Mouse (Mus musculus) retina, postnatal 1 day (tissue): ENCODE results near the gene Olfr157.

Experiments used
- DNase-seq: peaks from one replicate; pipeline ENCODE4 v3.0.0-alpha.2; 2012

Olfr157 gene

GRCm38 (mm10) chr4:43840101-43840500 is at the start of gene Olfr157:
Olfr157 (minus strand) TSS chr4:43840201.
- no peak for DNase-seq

- peak; percentile 82 for DNase-seq
Measured at GRCm38 (mm10) chr4:43884196-43884595, 44.2 kb upstream of the Olfr157 start.

- DNase-seq, result no peak
Measured at GRCm38 (mm10) chr4:43879566-43879965, 39.6 kb upstream of the Olfr157 start.

- peak; percentile 47 for DNase-seq
Measured at GRCm38 (mm10) chr4:43878121-43878776, 38.2 kb upstream of the Olfr157 start.

GRCm38 (mm10) chr4:43877230-43877629 is 37.2 kb upstream of the Olfr157 start:
- DNase-seq, result no peak

GRCm38 (mm10) chr4:43875919-43876411 is 36.0 kb upstream of the Olfr157 start:
- no peak for DNase-seq

- peak; percentile 94 for DNase-seq
Measured at GRCm38 (mm10) chr4:43875160-43875918, 35.3 kb upstream of the Olfr157 start, which contains the start of gene Reck. Reck (plus strand) TSS chr4:43875530.

- DNase-seq, result peak; percentile 44
Measured at GRCm38 (mm10) chr4:43874501-43874900, 34.5 kb upstream of the Olfr157 start.

GRCm38 (mm10) chr4:43869821-43870220 is 29.8 kb upstream of the Olfr157 start:
- no peak for DNase-seq

- no peak for DNase-seq
Measured at GRCm38 (mm10) chr4:43863298-43863697, 23.3 kb upstream of the Olfr157 start.

- DNase-seq, result peak; percentile 78
Measured at GRCm38 (mm10) chr4:43860744-43861519, 20.9 kb upstream of the Olfr157 start.

GRCm38 (mm10) chr4:43859886-43860285 is 19.9 kb upstream of the Olfr157 start:
- no peak for DNase-seq

GRCm38 (mm10) chr4:43854101-43854500 is 14.1 kb upstream of the Olfr157 start:
- DNase-seq, result no peak

- no peak for DNase-seq
Measured at GRCm38 (mm10) chr4:43851265-43851664, 11.3 kb upstream of the Olfr157 start, which contains the start of gene Olfr155. Olfr155 (plus strand) TSS chr4:43851565.

- no peak for DNase-seq
Measured at GRCm38 (mm10) chr4:43838326-43838725, 1.7 kb downstream of the Olfr157 start.

- DNase-seq, result no peak
Measured at GRCm38 (mm10) chr4:43834749-43835148, 5.3 kb downstream of the Olfr157 start.

- DNase-seq, result no peak
Measured at GRCm38 (mm10) chr4:43833752-43834151, 6.2 kb downstream of the Olfr157 start.

- peak; percentile 8 for DNase-seq
Measured at GRCm38 (mm10) chr4:43832031-43832430, 8.0 kb downstream of the Olfr157 start.

- DNase-seq, result no peak
Measured at GRCm38 (mm10) chr4:43828806-43829205, 11.2 kb downstream of the Olfr157 start.

- DNase-seq, result peak; percentile 62
Measured at GRCm38 (mm10) chr4:43823845-43824337, 16.1 kb downstream of the Olfr157 start, which contains the start of gene Olfr156. Olfr156 (minus strand) TSS chr4:43823895.

- no peak for DNase-seq
Measured at GRCm38 (mm10) chr4:43822896-43823550, 17.0 kb downstream of the Olfr157 start.

GRCm38 (mm10) chr4:43798936-43799335 is 41.1 kb downstream of the Olfr157 start:
- DNase-seq, result no peak
